Mouse (Mus musculus) liver, adult 2 months (tissue): ENCODE measurements around the gene Tmem108. TPM values are rescaled to one million over a fixed set of nuclear protein-coding genes. Genes with fewer than 3 reads are reported as not detected.
A peak's percentile ranks its signal among the peaks of the same experiment; 100 is the strongest.

Experiments used
- DNase-seq: peaks from one replicate; pipeline ENCODE4 v3.0.0-alpha.2; 2011; ENCODE audit warnings: low read depth, low spot score; ENCODE audit errors: extremely low read depth
- H3K27ac ChIP-seq: fragments of 200-500 bp; replicated peaks from 2 replicates; pipeline ENCODE4 v1.5.1; 2012; ENCODE audit warnings: low read depth, mild to moderate bottlenecking, control low read depth, inconsistent platforms, low read length; ENCODE audit not compliant: insufficient read depth
- H3K27me3 ChIP-seq: fragments of 200-500 bp; 2 replicates; pipeline ENCODE4 v1.6.1; 2012; ENCODE audit warnings: mild to moderate bottlenecking, moderate library complexity, low read length, inconsistent platforms; ENCODE audit not compliant: control insufficient read depth, insufficient read depth
- H3K36me3 ChIP-seq: fragments of 200-500 bp; 2 replicates; pipeline ENCODE4 v1.6.1; 2012; ENCODE audit warnings: low read length, inconsistent platforms; ENCODE audit not compliant: control insufficient read depth, insufficient read depth
- H3K4me1 ChIP-seq: fragments of 200-500 bp; 2 replicates; pipeline ENCODE4 v1.6.1; 2011; ENCODE audit warnings: low read length; ENCODE audit not compliant: control insufficient read depth, insufficient read depth
- H3K4me3 ChIP-seq: fragments of 200-500 bp; 2 replicates; pipeline ENCODE4 v1.5.1; 2011; ENCODE audit warnings: low read depth, mild to moderate bottlenecking, control low read depth, low read length, moderate library complexity; ENCODE audit not compliant: insufficient read depth
- H3K79me2 ChIP-seq: fragments of 200-500 bp; 2 replicates; pipeline ENCODE4 v1.6.1; 2012; ENCODE audit warnings: inconsistent platforms, mild to moderate bottlenecking, low read length, moderate library complexity; ENCODE audit not compliant: control insufficient read depth, insufficient read depth
- H3K9ac ChIP-seq: fragments of 200-500 bp; 2 replicates; pipeline ENCODE4 v1.6.1; 2012; ENCODE audit warnings: low read depth, mild to moderate bottlenecking, control low read depth, inconsistent platforms, low read length
- CTCF ChIP-seq: fragments of 200-500 bp; IDR thresholded peaks from 2 replicates; pipeline ENCODE4 v1.5.1; 2011; ENCODE audit warnings: low read depth, low read length, control low read depth
- POLR2A ChIP-seq: fragments of 200-500 bp; IDR thresholded peaks from 2 replicates; pipeline ENCODE4 v1.6.1; 2011; ENCODE audit warnings: low read length, control low read depth; ENCODE audit not compliant: insufficient read depth; ENCODE audit errors: extremely low read depth
- WGBS: fragments of 180-500 bp; shearing (Covaris S2); methylation state at CpG from one replicate; pipeline ENCODE4 v1.1.7; 2018; 5-methylcytosine and 5-hydroxymethylcytosine counted together
- polyA plus RNA-seq: library from polyadenylated mRNA; depleted of rRNA; stranded (reverse); fragments of >200 nt; gene quantifications from 2 replicates; pipeline ENCODE4 v1.2.3, GENCODE M21; 2012
- total RNA-seq: library from RNA; depleted of rRNA; stranded (reverse); fragments of >200 nt; gene quantifications from 2 replicates; pipeline ENCODE4 v1.2.3, GENCODE M21; 2014

The Tmem108 gene
- total and polyA plus RNA-seq, 2 experiments, result 0.09 to 0.40 TPM

GRCm38 (mm10) chr9:103720021-103720420, 41.6 kb downstream of the Tmem108 start:
- TF ChIP-seq CTCF (no peak), POLR2A (no peak)
- DNase-seq, result no peak
- Histone ChIP-seq H3K27ac (no peak overlapping the region), H3K4me3 (no peak overlapping the region), H3K79me2 (no peaks in the 10 kb centered on the region), H3K27me3 (no peaks in the 10 kb centered on the region), H3K36me3 (no peaks in the 10 kb centered on the region), H3K9ac (no peak overlapping the region), H3K4me1 (no peaks in the 10 kb centered on the region)
- 92% methylated on average over 11 of the region's 11 CpGs for WGBS

- TF ChIP-seq POLR2A (no peak), CTCF (no peak)
- peak; percentile 35 for DNase-seq
- 89% methylated on average over 13 of the region's 13 CpGs for WGBS
Measured at GRCm38 (mm10) chr9:103716002-103716401, 45.6 kb downstream of the Tmem108 start.

GRCm38 (mm10) chr9:103715352-103715751, 46.3 kb downstream of the Tmem108 start:
- TF ChIP-seq CTCF (no peak), POLR2A (no peak)
- DNase-seq, result peak; percentile 77
- H3K4me1 ChIP-seq, result no peaks in the 10 kb centered on the region
- H3K36me3 ChIP-seq, result no peaks in the 10 kb centered on the region
- H3K4me3 ChIP-seq, result no peak overlapping the region
- H3K9ac ChIP-seq, result no peak overlapping the region
- 69% methylated on average over 4 of the region's 4 CpGs for WGBS
- no peak overlapping the region for H3K27ac ChIP-seq
- H3K27me3 ChIP-seq, result no peaks in the 10 kb centered on the region
- H3K79me2 ChIP-seq, result no peaks in the 10 kb centered on the region

More at GRCm38 (mm10) chr9:103716002-103716401, 45.6 kb downstream of the Tmem108 start:
- Histone ChIP-seq H3K27me3 (no peaks in the 10 kb centered on the region), H3K27ac (no peak overlapping the region), H3K9ac (no peak overlapping the region), H3K36me3 (no peaks in the 10 kb centered on the region), H3K4me1 (no peaks in the 10 kb centered on the region), H3K79me2 (no peaks in the 10 kb centered on the region), H3K4me3 (no peak overlapping the region)

- Histone ChIP-seq H3K9ac (no peak overlapping the region), H3K4me3 (no peak overlapping the region), H3K36me3 (no peaks in the 10 kb centered on the region), H3K79me2 (no peaks in the 10 kb centered on the region), H3K4me1 (no peaks in the 10 kb centered on the region), H3K27me3 (no peaks in the 10 kb centered on the region), H3K27ac (no peak overlapping the region)
- DNase-seq, result no peak
- no peak for TF ChIP-seq POLR2A
- TF ChIP-seq CTCF, result no peak
- 70% methylated on average over 4 of the region's 4 CpGs for WGBS
Measured at GRCm38 (mm10) chr9:103713230-103713629, 48.4 kb downstream of the Tmem108 start.

- no peak for DNase-seq
- Histone ChIP-seq H3K4me3 (no peak overlapping the region), H3K27me3 (no peaks in the 10 kb centered on the region), H3K79me2 (no peaks in the 10 kb centered on the region), H3K27ac (no peak overlapping the region), H3K4me1 (no peaks in the 10 kb centered on the region), H3K36me3 (no peaks in the 10 kb centered on the region), H3K9ac (no peak overlapping the region)
- WGBS, result 65% methylated on average over 7 of the region's 7 CpGs
- no peak for TF ChIP-seq POLR2A
- TF ChIP-seq CTCF, result no peak
Measured at GRCm38 (mm10) chr9:103712711-103713110, 48.9 kb downstream of the Tmem108 start.

- no peak for DNase-seq
- Histone ChIP-seq H3K79me2 (no peaks in the 10 kb centered on the region), H3K36me3 (no peaks in the 10 kb centered on the region), H3K27ac (no peak overlapping the region), H3K4me3 (no peak overlapping the region), H3K9ac (no peak overlapping the region), H3K4me1 (no peaks in the 10 kb centered on the region), H3K27me3 (no peaks in the 10 kb centered on the region)
- WGBS, result 56% methylated on average over 3 of the region's 3 CpGs
- TF ChIP-seq POLR2A (no peak), CTCF (no peak)
Measured at GRCm38 (mm10) chr9:103709694-103710093, 51.9 kb downstream of the Tmem108 start.
